Mouse (Mus musculus) natural killer cell, adult 2 months (primary cell): ENCODE measurements around the gene Yeats2.
A peak's percentile ranks its signal among the peaks of the same experiment; 100 is the strongest.
"Not testable (repeated sequence)": the region's sequence is repeated elsewhere in the genome, so short reads cannot be mapped to it uniquely, and the experiment has no call there.

Experiments
- DNase-seq, 2 experiments: peaks; one replicate each; pipeline ENCODE4 v3.0.0; 2022; ENCODE audit warnings: low spot score in 2 of 2

Yeats2 gene

GRCm38 (mm10) chr16:20140772-20141531 lies at the start of gene Yeats2:
Gene Yeats2 (plus strand): TSS chr16:20141063.
- DNase-seq = peak; percentile 84 to 88

DNA sequence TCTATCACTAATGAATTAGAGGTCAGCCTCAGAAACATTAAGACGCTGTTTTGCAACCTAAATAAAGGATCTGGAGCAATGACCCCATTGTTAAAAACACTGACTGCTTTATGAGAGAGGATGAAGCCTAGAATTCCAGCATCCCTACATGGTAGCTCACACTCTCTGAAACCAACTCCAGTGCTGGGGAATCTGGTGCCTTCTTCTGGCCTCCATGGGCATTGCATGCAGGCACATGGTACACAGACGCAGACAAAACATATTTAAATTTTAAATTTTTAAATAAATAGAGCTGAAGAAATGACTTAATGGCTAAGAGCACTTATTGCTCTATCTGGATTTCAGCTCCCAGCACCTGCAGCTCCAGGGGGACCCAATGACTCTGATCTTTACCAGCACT lies 44.9 kb upstream of the Yeats2 start:
- peak in 1 of 2 experiments; percentile 12 for DNase-seq

GRCm38 (mm10) chr16:20097069-20097710 lies 43.7 kb upstream of the Yeats2 start, which contains the start of gene Klhl24:
Gene Klhl24 (plus strand): TSS chr16:20097542.
- DNase-seq = peak; percentile 91 to 94

DNA sequence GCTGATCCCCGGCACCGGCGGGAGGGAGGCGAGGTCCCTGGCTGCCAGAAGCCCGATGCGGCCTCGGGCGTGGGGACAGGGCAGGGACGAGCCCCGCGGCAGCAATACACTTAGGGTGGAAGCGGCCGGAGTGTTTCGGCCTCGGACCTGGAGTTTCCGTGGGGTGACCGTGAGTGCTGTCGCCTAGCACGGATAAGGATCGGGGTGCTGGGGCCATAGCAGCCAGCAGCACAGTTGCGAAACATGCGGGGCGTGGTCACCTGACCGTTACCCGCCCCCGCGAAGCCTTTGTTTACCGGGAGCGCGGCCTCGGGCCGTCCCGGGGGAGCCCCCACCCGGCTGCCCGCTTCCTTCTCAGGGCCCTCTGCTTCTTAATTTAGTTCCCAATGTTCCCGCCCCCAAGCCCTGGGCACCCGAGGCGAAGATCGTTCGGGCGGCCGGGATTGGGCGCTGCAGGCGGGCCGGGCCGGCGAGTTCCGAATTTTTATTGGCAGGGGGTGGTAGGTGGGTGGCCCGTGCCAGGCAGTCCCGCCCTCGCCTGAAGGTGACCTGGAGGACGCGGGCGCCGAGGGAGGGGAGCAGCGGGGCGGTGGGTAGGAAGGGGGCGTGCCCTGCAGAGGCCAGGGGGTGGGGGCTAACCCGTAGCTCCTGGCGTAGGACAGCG lies 43.0 kb upstream of the Yeats2 start:
- peak; percentile 92 to 96 for DNase-seq

DNA sequence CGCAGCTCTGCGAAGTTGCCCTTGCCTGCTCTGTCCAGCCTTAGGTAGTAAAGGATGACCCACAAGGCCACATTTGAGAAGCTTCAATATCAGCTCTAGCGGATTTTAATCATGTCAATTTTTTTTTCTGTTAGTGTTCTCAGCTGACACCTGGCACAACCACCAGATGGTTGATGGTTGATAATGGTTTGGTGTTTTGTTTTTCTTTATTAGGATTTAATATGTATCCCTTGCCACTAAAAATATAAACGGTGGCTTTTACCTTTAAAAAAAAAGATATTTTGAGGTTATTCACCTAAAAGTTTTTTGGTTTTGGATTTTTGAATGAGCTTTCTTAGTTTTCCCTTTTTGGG lies 42.5 kb upstream of the Yeats2 start:
- no peak for DNase-seq

GRCm38 (mm10) chr16:20098866-20099629 lies 41.8 kb upstream of the Yeats2 start:
- peak in 1 of 2 experiments; percentile 24 for DNase-seq

GRCm38 (mm10) chr16:20106996-20107395 lies 33.9 kb upstream of the Yeats2 start:
- DNase-seq = no peak

GRCm38 (mm10) chr16:20108961-20109360 lies 31.9 kb upstream of the Yeats2 start:
- no peak for DNase-seq

DNA sequence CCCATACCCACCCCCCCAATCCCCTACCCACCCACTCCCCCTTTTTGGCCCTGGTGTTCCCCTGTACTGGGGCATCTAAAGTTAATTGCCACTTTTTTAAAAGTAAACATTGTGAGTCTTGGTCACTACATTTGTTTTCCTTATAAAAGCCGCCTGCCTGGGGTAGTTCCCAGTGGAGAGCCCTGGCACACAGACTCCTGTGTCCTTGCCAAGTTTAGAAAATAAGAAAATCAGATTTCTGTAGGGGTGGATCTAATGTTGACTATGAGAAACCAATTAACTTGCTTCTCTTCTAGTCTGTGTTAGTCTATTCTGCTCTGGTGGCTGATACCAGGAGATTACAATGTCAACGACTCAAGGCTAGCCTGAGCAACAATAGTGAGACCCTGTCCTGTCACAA lies 28.2 kb upstream of the Yeats2 start:
- no peak for DNase-seq

DNA sequence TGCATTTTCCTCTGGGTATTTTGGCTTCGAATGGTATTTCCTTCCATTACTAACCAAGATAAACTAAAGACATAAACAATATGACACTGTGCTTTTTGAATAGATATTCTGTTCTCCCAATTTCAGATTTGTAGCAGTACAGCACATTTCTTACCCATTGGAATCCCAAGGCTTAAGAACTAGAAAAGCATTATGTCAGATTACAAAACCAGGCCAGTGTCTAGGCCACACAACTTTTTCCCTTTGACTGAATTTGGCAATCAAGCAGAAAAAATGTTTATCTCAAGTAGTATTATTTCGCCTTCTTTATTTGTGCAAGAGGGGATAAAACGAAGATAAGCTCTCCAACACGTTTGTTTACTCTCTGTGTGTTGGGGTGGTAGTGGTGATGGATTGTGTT lies 24.8 kb upstream of the Yeats2 start:
- DNase-seq = no peak

DNA sequence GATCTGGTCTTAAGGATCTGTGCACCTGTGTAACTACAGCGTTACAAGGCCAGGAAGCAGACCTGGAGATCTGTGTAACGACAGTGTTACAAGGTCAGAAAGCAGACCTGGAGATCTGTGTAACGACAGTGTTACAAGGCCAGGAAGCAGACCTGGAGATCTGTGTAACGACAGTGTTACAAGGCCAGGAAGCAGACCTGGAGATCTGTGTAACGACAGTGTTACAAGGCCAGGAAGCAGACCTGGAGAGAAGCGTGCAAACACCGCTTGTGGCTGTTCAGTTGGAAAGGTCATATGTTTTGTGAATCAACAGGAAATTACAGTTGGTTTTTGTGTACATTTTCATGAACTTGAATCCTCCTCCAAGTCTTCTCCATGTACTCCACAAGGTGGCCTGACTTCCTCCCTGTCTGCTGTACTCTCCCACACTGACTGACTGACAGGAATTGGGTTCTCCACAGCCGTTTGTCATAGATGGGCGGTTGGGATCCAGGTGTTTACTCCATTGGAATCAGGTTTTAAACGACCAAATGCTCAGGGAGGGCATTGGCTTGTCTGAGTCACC lies 14.5 kb upstream of the Yeats2 start:
- DNase-seq = not testable (repeated sequence)

GRCm38 (mm10) chr16:20130397-20130796 lies 10.5 kb upstream of the Yeats2 start:
- no peak for DNase-seq

DNA sequence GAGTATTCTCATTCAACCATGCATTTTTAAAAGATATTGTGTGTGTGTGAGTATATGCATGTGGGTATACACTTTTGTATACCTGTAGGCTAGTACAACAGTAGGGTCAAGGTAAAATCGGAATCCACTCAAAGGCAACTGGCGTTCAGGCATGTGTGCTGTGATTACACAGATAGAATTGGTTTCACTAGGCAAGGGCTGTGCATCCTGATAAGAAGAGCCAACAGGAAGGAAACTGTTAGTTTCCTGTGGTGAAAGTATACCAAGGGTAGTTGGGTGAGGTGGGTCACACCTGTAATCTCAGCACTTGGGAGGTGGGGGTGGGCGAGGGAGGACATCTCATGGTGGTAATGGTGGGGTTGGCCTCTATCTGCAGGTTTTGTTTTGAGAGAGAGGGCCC lies 3.7 kb downstream of the Yeats2 start:
- DNase-seq = no peak

DNA sequence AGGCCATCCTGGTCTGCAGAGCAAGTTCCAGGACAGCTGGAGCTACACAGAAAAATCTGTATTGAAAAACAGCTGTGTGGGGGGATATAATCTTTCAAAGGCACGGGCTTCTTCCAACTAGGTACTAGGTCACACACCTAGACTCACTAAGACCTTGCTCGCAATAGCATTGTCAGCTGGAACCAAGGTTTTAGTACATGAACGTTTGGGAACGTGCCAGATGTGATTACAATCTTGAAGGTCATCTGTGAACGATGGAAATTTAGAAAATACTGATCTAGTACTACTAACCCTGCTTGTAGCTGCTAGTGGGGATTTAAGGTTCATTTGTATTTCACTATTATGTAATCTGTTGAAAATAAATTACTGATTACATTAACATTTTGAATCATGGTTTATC lies 11.1 kb downstream of the Yeats2 start:
- no peak for DNase-seq

- DNase-seq = no peak
Measured at GRCm38 (mm10) chr16:20153742-20154141, 12.9 kb downstream of the Yeats2 start.

- DNase-seq = no peak
Measured at GRCm38 (mm10) chr16:20160130-20160529, 19.3 kb downstream of the Yeats2 start.

DNA sequence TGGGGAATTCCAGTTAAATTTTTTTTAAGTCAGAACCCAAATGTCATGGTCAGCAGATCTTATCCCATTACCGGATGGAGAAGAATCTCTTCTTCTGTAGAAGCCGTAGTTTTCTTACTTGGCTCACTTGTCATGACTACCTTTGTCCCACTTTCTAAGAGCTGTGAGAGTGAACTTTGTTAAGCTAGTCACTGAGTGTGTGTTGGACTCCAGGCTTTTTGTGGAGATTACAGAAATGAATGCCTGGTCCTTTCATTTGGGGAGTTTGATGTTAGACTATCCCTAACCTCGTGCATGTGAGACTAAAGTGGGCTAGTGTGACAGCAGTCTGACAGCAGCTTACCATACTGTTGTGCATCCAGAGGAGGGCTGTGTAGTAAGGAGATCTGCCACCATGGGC lies 28.2 kb downstream of the Yeats2 start:
- no peak for DNase-seq

- no peak for DNase-seq
Measured at GRCm38 (mm10) chr16:20169471-20170106, 28.7 kb downstream of the Yeats2 start.

DNA sequence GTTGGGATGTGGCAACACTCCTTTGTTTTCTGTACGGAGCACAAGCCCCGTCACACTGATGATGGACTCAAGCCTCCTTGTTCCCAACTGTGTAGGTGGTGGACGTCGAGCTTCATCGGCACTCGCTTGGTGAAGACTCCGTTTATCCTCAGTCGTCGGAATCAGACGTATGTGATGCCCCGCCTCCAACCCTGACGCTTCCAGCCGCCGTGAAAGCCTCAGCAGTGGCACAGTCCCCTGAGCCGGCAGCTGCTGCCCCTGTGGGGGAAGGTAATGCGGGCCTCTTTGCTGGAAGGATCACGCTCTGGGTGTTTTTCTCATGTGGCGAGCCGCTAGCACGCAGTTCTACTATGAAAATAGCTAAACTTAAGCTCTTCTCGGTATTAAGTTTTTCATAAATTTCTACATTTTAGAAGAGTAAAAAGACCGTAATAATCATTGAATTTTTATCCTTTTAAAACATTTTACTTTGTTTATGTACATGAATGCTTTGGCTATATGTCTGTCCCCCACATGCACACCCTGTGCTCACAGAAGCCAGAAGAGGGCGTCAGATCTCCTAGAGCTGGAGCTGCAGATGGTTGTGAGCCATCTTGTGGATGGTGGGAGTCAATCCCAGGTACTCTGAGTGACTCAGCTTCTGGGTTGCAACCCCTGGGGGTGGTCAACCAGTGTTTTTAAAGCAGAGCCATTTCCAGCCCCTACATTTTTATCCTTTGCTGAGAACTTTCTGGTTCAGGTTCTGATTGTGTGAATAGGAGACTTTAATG lies 38.7 kb downstream of the Yeats2 start:
- no peak for DNase-seq

- no peak for DNase-seq
Measured at GRCm38 (mm10) chr16:20185368-20185767, 44.5 kb downstream of the Yeats2 start.
